In the genomic region with DNA sequence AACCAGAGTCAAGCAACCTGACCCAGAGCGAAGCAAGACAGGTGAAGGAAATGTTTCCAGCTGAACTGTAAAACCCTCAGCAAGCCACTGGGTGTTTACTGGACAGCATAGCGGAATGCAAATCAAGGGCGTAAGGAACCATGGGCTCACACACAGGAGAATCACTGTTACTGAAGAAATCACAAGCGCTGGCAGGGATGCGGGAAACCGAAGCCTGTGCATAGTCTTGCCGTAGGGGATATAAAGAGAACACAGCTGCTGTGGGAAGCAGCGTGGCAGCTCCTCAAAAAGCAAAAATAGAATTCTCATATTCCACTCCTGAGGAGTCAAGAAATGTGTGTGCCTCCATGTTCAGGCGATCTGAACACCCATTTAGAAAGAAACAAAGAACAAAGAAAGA, we compare ENCODE assay signal across 12 mouse cellular contexts. TPM values are rescaled to one million over a fixed set of nuclear protein-coding genes. Genes with fewer than 3 reads are reported as not detected.
DNase-seq lines count a peak whose midpoint lies in the region; ATAC-seq lines count a peak whose summit lies in the region.
"Had no signal": no experiment of that assay in that cellular context is flagged by ENCODE, and none has a peak within 500 bp of the region (broad histone marks: within the 10 kb centered on the region; RNA-seq: fewer than 3 reads in every experiment).

No protein-coding gene starts in this region.

- no peaks in the 10 kb centered on the region for H3K27me3 ChIP-seq in embryonic facial prominence, embryonic 13.5 days
- H3K27me3 ChIP-seq in hindbrain, embryonic 15.5 days = no peaks in the 10 kb centered on the region
- H3K27me3 ChIP-seq in limb, embryonic 15.5 days = no peaks in the 10 kb centered on the region
- H3K27me3 ChIP-seq in intestine, embryonic 15.5 days (replicated peaks) = no peaks in the 10 kb centered on the region
- H3K27me3 ChIP-seq: megakaryocyte, embryonic 14.5 days; stomach, embryonic 15.5 days had no signal

- intact Hi-C loops in heart, postnatal 10 days (cut with DNase I) = no loop called here

- H3K4me3 ChIP-seq in embryonic facial prominence, embryonic 13.5 days = no peak overlapping the region
- H3K4me3 ChIP-seq in hindbrain, embryonic 15.5 days = no peak overlapping the region
- H3K4me3 ChIP-seq in limb, embryonic 15.5 days = no peak overlapping the region
- H3K4me3 ChIP-seq in intestine, embryonic 15.5 days (replicated peaks) = no peak overlapping the region
- H3K4me3 ChIP-seq: megakaryocyte, embryonic 14.5 days; stomach, embryonic 15.5 days had no signal

- ATAC-seq in embryonic facial prominence, embryonic 13.5 days (ENCODE audit: insufficient number of reproducible peaks, insufficient read depth, low FRiP score, low TSS enrichment, low read depth) = peak; percentile 71; the same call in 1 of the 2 replicates
- ATAC-seq in hindbrain, embryonic 15.5 days (ENCODE audit: low FRiP score, low read depth) = peak; percentile 63; the same call in 1 of the 2 replicates
- no peak for ATAC-seq in limb, embryonic 15.5 days (ENCODE audit: insufficient number of reproducible peaks, low FRiP score, low TSS enrichment, low read depth)
- ATAC-seq in intestine, embryonic 15.5 days = no peak

- peak overlapping the region; percentile 27 for H3K4me2 ChIP-seq in embryonic facial prominence, embryonic 13.5 days
- H3K4me2 ChIP-seq in hindbrain, embryonic 15.5 days = peak overlapping the region; percentile 20; the same call in 1 of the 2 replicates
- no peak overlapping the region for H3K4me2 ChIP-seq in limb, embryonic 15.5 days
- no peak overlapping the region for H3K4me2 ChIP-seq in intestine, embryonic 15.5 days (replicated peaks)
- H3K4me2 ChIP-seq: stomach, embryonic 15.5 days had no signal

- WGBS in embryonic facial prominence, embryonic 13.5 days = 40% methylated on average over 9 of the region's 9 CpGs
- 50% methylated on average over 9 of the region's 9 CpGs for WGBS in hindbrain, embryonic 15.5 days
- WGBS in limb, embryonic 15.5 days = 50% methylated on average over 9 of the region's 9 CpGs
- WGBS in intestine, embryonic 15.5 days = 78% methylated on average over 9 of the region's 9 CpGs

- H3K4me1 ChIP-seq in embryonic facial prominence, embryonic 13.5 days = peaks cover 10% of the 10 kb centered on the region
- H3K4me1 ChIP-seq in hindbrain, embryonic 15.5 days (replicated peaks) = 0 out of 2 replicates have a peak, but pooled peaks cover 5% of the 10 kb centered on the region
- H3K4me1 ChIP-seq in limb, embryonic 15.5 days = no peaks in the 10 kb centered on the region
- no peaks in the 10 kb centered on the region for H3K4me1 ChIP-seq in intestine, embryonic 15.5 days (replicated peaks)
- H3K4me1 ChIP-seq: megakaryocyte, embryonic 14.5 days; stomach, embryonic 15.5 days had no signal

- no peaks in the 10 kb centered on the region for H3K36me3 ChIP-seq in embryonic facial prominence, embryonic 13.5 days
- no peaks in the 10 kb centered on the region for H3K36me3 ChIP-seq in hindbrain, embryonic 15.5 days
- H3K36me3 ChIP-seq in limb, embryonic 15.5 days = no peaks in the 10 kb centered on the region
- H3K36me3 ChIP-seq in intestine, embryonic 15.5 days = no peaks in the 10 kb centered on the region
- H3K36me3 ChIP-seq: stomach, embryonic 15.5 days had no signal

- peak; percentile 28 for DNase-seq in R1 (ENCODE audit: low read depth, low spot score)
- no peak for DNase-seq in adrenal gland, adult 2 months
- no peak for DNase-seq in spleen, postnatal 4 days (ENCODE audit: low spot score in 2 of 2)
- no peak for DNase-seq in heart, postnatal 10 days
- DNase-seq: kidney, adult 11 months had no signal

- peak overlapping the region; percentile 66 for H3K27ac ChIP-seq in embryonic facial prominence, embryonic 13.5 days
- H3K27ac ChIP-seq in hindbrain, embryonic 15.5 days (replicated peaks) = no peak overlapping the region
- 0 out of 2 replicates have a peak overlapping the region, but pooled peaks have one; percentile 28 for H3K27ac ChIP-seq in limb, embryonic 15.5 days
- no peak overlapping the region for H3K27ac ChIP-seq in intestine, embryonic 15.5 days
- H3K27ac ChIP-seq: stomach, embryonic 15.5 days had no signal

- H3K9ac ChIP-seq in embryonic facial prominence, embryonic 13.5 days = no peak overlapping the region
- no peak overlapping the region for H3K9ac ChIP-seq in hindbrain, embryonic 15.5 days
- no peak overlapping the region for H3K9ac ChIP-seq in limb, embryonic 15.5 days
- no peak overlapping the region for H3K9ac ChIP-seq in intestine, embryonic 15.5 days
- H3K9ac ChIP-seq: stomach, embryonic 15.5 days had no signal

- no peaks in the 10 kb centered on the region for H3K9me3 ChIP-seq in embryonic facial prominence, embryonic 13.5 days
- H3K9me3 ChIP-seq in hindbrain, embryonic 15.5 days = no peaks in the 10 kb centered on the region
- H3K9me3 ChIP-seq in limb, embryonic 15.5 days = no peaks in the 10 kb centered on the region
- H3K9me3 ChIP-seq in intestine, embryonic 15.5 days = no peaks in the 10 kb centered on the region
- H3K9me3 ChIP-seq: stomach, embryonic 15.5 days had no signal

RNA-seq across cellular contexts. Expression of a gene that starts 9.3 kb away (rescaled TPM):
- polyA plus RNA-seq in embryonic facial prominence, embryonic 13.5 days (2015; fragmentation: Nextera tagmentation; extraction: Ambion mirVana) = not detected in 2 replicates
- polyA plus RNA-seq in hindbrain, embryonic 15.5 days (2015; fragmentation: Nextera tagmentation; extraction: Ambion mirVana) = 0.06 TPM in 1 of 2 replicates, not detected in the other
- 0.05 TPM in 1 of 2 replicates, not detected in the other for polyA plus RNA-seq in limb, embryonic 15.5 days (2015; fragmentation: Nextera tagmentation; extraction: Ambion mirVana)
- polyA plus RNA-seq in intestine, embryonic 15.5 days (2015; fragmentation: Nextera tagmentation; extraction: Ambion mirVana) = not detected in 2 replicates
- total RNA-seq in adrenal gland, adult 2 months (2021) = not detected
- polyA plus RNA-seq in adrenal gland, adult 2 months (2012; rRNA removed) = 0.06 TPM in 1 of 2 replicates, not detected in the other
- total RNA-seq in heart, postnatal 10 days (2021) = not detected
- total RNA-seq: MEL had no signal
- polyA plus RNA-seq: stomach, embryonic 15.5 days had no signal

RNA-seq across cellular contexts. Expression of a gene that starts 37.2 kb away (rescaled TPM):
- polyA plus RNA-seq in embryonic facial prominence, embryonic 13.5 days (2015; fragmentation: Nextera tagmentation; extraction: Ambion mirVana) = not detected in 2 replicates
- 0.29 TPM in 1 of 2 replicates, not detected in the other for polyA plus RNA-seq in hindbrain, embryonic 15.5 days (2015; fragmentation: Nextera tagmentation; extraction: Ambion mirVana)
- polyA plus RNA-seq in limb, embryonic 15.5 days (2015; fragmentation: Nextera tagmentation; extraction: Ambion mirVana) = 0.10 and 0.30 TPM in 2 replicates
- polyA plus RNA-seq in intestine, embryonic 15.5 days (2015; fragmentation: Nextera tagmentation; extraction: Ambion mirVana) = 1.3 and 1.9 TPM in 2 replicates
- total RNA-seq in adrenal gland, adult 2 months (2021) = not detected
- not detected in 2 replicates for polyA plus RNA-seq in adrenal gland, adult 2 months (2012; rRNA removed)
- total RNA-seq in heart, postnatal 10 days (2021) = under 1 TPM in 1 of 2 experiments, not detected in 1; 0.26 TPM
- total RNA-seq: MEL had no signal

RNA-seq across cellular contexts. Expression of a gene that starts 55.9 kb away (rescaled TPM):
- 91.9 and 95.2 TPM in 2 replicates for polyA plus RNA-seq in embryonic facial prominence, embryonic 13.5 days (2015; fragmentation: Nextera tagmentation; extraction: Ambion mirVana)
- 85.8 and 91.9 TPM in 2 replicates for polyA plus RNA-seq in hindbrain, embryonic 15.5 days (2015; fragmentation: Nextera tagmentation; extraction: Ambion mirVana)
- polyA plus RNA-seq in limb, embryonic 15.5 days (2015; fragmentation: Nextera tagmentation; extraction: Ambion mirVana) = 86.5 and 102 TPM in 2 replicates
- 68.3 and 83.5 TPM in 2 replicates for polyA plus RNA-seq in intestine, embryonic 15.5 days (2015; fragmentation: Nextera tagmentation; extraction: Ambion mirVana)
- 100 to 1,000 TPM in 1 of 2 experiments, 10 to 100 TPM in 1; 87.2 to 109 TPM for total RNA-seq in adrenal gland, adult 2 months (2021)
- 9.4 and 11.3 TPM in 2 replicates for polyA plus RNA-seq in adrenal gland, adult 2 months (2012; rRNA removed)
- total RNA-seq in heart, postnatal 10 days (2021) = 10 to 100 TPM; 45.6 to 49.9 TPM

Comparison
In these comparisons a context has a peak if more than half of its experiments do, and no peak if none do; other contexts are left out.
1. ATAC-seq: peak in embryonic facial prominence, embryonic 13.5 days (single experiment) and hindbrain, embryonic 15.5 days (single experiment); none in limb, embryonic 15.5 days (single experiment) and intestine, embryonic 15.5 days (single experiment).
2. H3K27ac ChIP-seq: peak in embryonic facial prominence, embryonic 13.5 days (single experiment) and limb, embryonic 15.5 days (single experiment); none in hindbrain, embryonic 15.5 days (single experiment) and intestine, embryonic 15.5 days (single experiment).
3. H3K4me2 ChIP-seq: peak in embryonic facial prominence, embryonic 13.5 days (single experiment) and hindbrain, embryonic 15.5 days (single experiment); none in limb, embryonic 15.5 days (single experiment) and intestine, embryonic 15.5 days (single experiment).